Comparison of ENCODE assay signal across 8 mouse cellular contexts in the genomic region with DNA sequence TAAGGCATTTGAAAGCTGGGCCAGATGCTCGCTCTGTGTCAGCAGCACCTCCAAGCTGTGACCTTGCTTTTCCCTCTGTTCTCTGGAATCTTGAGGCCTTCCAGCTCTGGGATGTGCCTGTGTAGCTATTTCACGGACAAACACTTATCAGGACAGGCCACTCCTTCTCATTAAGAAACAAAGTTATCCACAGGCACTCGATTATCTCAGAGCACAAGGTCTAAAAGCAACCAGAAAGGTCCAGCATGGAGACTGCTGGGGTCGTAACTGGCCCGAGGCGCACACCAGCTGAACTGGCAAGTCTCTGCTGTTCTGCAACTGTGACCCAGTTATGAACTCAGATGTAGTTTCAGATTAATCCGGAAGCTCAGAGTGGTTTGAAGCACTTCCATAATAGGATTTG.
DNase-seq lines count a peak whose midpoint lies in the region; ATAC-seq and TF ChIP-seq lines count a peak whose summit lies in the region.

No protein-coding gene starts in this region.

- H3K27ac ChIP-seq in hindbrain, postnatal 0 days, result 0 out of 2 replicates have a peak overlapping the region, but pooled peaks have one; percentile 22
- H3K27ac ChIP-seq in hindbrain, embryonic 12.5 days, result no peak overlapping the region

- TF ChIP-seq CTCF in hindbrain, postnatal 0 days (IDR thresholded peaks at IDR 0.05; ENCODE audit: low read depth), result no peak

- H3K36me3 ChIP-seq in hindbrain, postnatal 0 days (ENCODE audit: insufficient read depth, low read length), result no peaks in the 10 kb centered on the region
- 0 out of 2 replicates have a peak, but pooled peaks cover 3% of the 10 kb centered on the region for H3K36me3 ChIP-seq in hindbrain, embryonic 12.5 days

- H3K4me3 ChIP-seq in hindbrain, postnatal 0 days (ENCODE audit: low read length), result no peak overlapping the region
- no peak overlapping the region for H3K4me3 ChIP-seq in hindbrain, embryonic 12.5 days

- no peak for ATAC-seq in hindbrain, postnatal 0 days
- no peak for ATAC-seq in hindbrain, embryonic 12.5 days (ENCODE audit: low FRiP score)
- ATAC-seq in megakaryocyte progenitor cell, adult 5-6 weeks (replicated peaks; ENCODE audit: poor library complexity), result peak; percentile 34

- H3K9ac ChIP-seq in hindbrain, postnatal 0 days (replicated peaks; ENCODE audit: low read length), result no peak overlapping the region
- no peak overlapping the region for H3K9ac ChIP-seq in hindbrain, embryonic 12.5 days

- no peaks in the 10 kb centered on the region for H3K27me3 ChIP-seq in hindbrain, postnatal 0 days (ENCODE audit: insufficient read depth, low read length)
- H3K27me3 ChIP-seq in hindbrain, embryonic 12.5 days, result no peaks in the 10 kb centered on the region

- WGBS in hindbrain, postnatal 0 days, result 70% methylated on average over 7 of the region's 7 CpGs
- WGBS in hindbrain, embryonic 12.5 days, result 76% methylated on average over 7 of the region's 7 CpGs

- no peaks in the 10 kb centered on the region for H3K9me3 ChIP-seq in hindbrain, postnatal 0 days (ENCODE audit: low read length)
- H3K9me3 ChIP-seq in hindbrain, embryonic 12.5 days (replicated peaks), result no peaks in the 10 kb centered on the region

- H3K4me2 ChIP-seq in hindbrain, postnatal 0 days (ENCODE audit: low read depth, low read length), result no peak overlapping the region
- no peak overlapping the region for H3K4me2 ChIP-seq in hindbrain, embryonic 12.5 days (replicated peaks)

- H3K4me1 ChIP-seq in hindbrain, postnatal 0 days (ENCODE audit: insufficient read depth, low read length), result no peaks in the 10 kb centered on the region; the same call in none of the 2 replicates
- H3K4me1 ChIP-seq in hindbrain, embryonic 12.5 days, result 0 out of 2 replicates have a peak, but pooled peaks cover 4% of the 10 kb centered on the region

- no peak for DNase-seq in hindbrain, postnatal 0 days (ENCODE audit: low spot score)
- DNase-seq in gonadal fat pad, adult 2 months (ENCODE audit: low read depth), result peak; percentile 41
- peak; percentile 76 for DNase-seq in kidney, postnatal 14 days
- no peak for DNase-seq in right cerebral cortex, postnatal 4 days
- no peak for DNase-seq in thymus, postnatal 4 days
- no peak for DNase-seq in left cerebral cortex, postnatal 10 days (ENCODE audit: extremely low spot score in 1 of 2, low spot score in 2 of 2)

- intact Hi-C loops in left cerebral cortex, postnatal 10 days (cut with DNase I), result no loop called here

Comparison
In these comparisons a context has a peak if more than half of its experiments do, and no peak if none do; other contexts are left out.
1. DNase-seq: peak in gonadal fat pad, adult 2 months (single experiment) and kidney, postnatal 14 days (single experiment); none in hindbrain, postnatal 0 days (single experiment), right cerebral cortex, postnatal 4 days (single experiment), thymus, postnatal 4 days (single experiment) and left cerebral cortex, postnatal 10 days (0 of 2).